Mouse (Mus musculus): ENCODE measurements around the gene Nfe2l3. TPM values are rescaled to one million over a fixed set of nuclear protein-coding genes. Genes with fewer than 3 reads are reported as not detected.

Gene Nfe2l3
- total RNA-seq (2023): under 1 TPM in 1 of 2 experiments, not detected in 1; 0.13 TPM

GRCm38 (mm10) chr6:51432535-51433397, at the start of gene Nfe2l3:
TSS of gene Nfe2l3 (plus strand) at chr6:51432670.

GRCm38 (mm10) chr6:51469715-51470310, 37.3 kb downstream of the Nfe2l3 start, which contains the start of gene Hnrnpa2b1:
TSS of gene Hnrnpa2b1 (minus strand) at chr6:51469894.

GRCm38 (mm10) chr6:51470311-51471178, 38.1 kb downstream of the Nfe2l3 start, which contains the start of gene Cbx3:
TSS of gene Cbx3 (plus strand) at chr6:51470360.

Other genes starting within 250 kb of the Nfe2l3 start
- 100 to 1,000 TPM; 527 to 558 TPM for gene Hnrnpa2b1, start 37.2 kb downstream of the Nfe2l3 start, total RNA-seq (2023)
- 10 to 100 TPM; 66.7 to 80.8 TPM for gene Cbx3, start 37.7 kb downstream of the Nfe2l3 start, total RNA-seq (2023)
- gene Snx10, start 91.2 kb downstream of the Nfe2l3 start, total RNA-seq (2023): 10 to 100 TPM; 70.7 to 80.2 TPM

Measured in neutrophil, adult 59 days (primary cell).